Mouse (Mus musculus) thymus, adult 2 months (tissue): ENCODE measurements at regions not wholly inside any gene's neighbourhood (a gene's known extent, or its start where the extent isn't known, plus 50 kb on each side); places are given as distances from the start of the nearest gene placed in this dataset.

Experiments used
- DNase-seq: peaks from one replicate; pipeline ENCODE4 v3.0.0; 2021
- H3K27ac ChIP-seq: fragments of 200-500 bp; 2 replicates; pipeline ENCODE4 v1.5.1; 2012; ENCODE audit warnings: low read length, control low read depth; ENCODE audit not compliant: control insufficient read depth, insufficient read depth
- H3K27me3 ChIP-seq: fragments of 200-500 bp; 2 replicates; pipeline ENCODE4 v1.6.1; 2012; ENCODE audit warnings: mild to moderate bottlenecking, low read length, moderate library complexity, mixed read lengths; ENCODE audit not compliant: control insufficient read depth, insufficient read depth
- H3K36me3 ChIP-seq: fragments of 200-500 bp; 2 replicates; pipeline ENCODE4 v1.6.1; 2012; ENCODE audit warnings: mild to moderate bottlenecking, low read length, moderate library complexity; ENCODE audit not compliant: control insufficient read depth, insufficient read depth
- H3K4me1 ChIP-seq: fragments of 200-500 bp; replicated peaks from 2 replicates; pipeline ENCODE4 v1.6.1; 2012; ENCODE audit warnings: low read length; ENCODE audit not compliant: control insufficient read depth, insufficient read depth
- H3K4me3 ChIP-seq: fragments of 200-500 bp; 2 replicates; pipeline ENCODE4 v1.5.1; 2012; ENCODE audit warnings: mild to moderate bottlenecking, low read length, control low read depth, moderate library complexity; ENCODE audit not compliant: control insufficient read depth, insufficient read depth
- CTCF ChIP-seq: fragments of 200-500 bp; IDR thresholded peaks from 2 replicates; pipeline ENCODE4 v1.5.1; 2012; ENCODE audit warnings: mild to moderate bottlenecking, control low read depth, low read length, moderate library complexity, borderline replicate concordance; ENCODE audit not compliant: control insufficient read depth, poor library complexity, insufficient read depth; ENCODE audit errors: extremely low read depth
- POLR2A ChIP-seq: fragments of 200-500 bp; IDR thresholded peaks from 2 replicates; pipeline ENCODE4 v1.6.1; 2012; ENCODE audit warnings: mild to moderate bottlenecking, low read length, control low read depth, moderate library complexity; ENCODE audit not compliant: control insufficient read depth, poor library complexity, insufficient read depth; ENCODE audit errors: extremely low read depth
- WGBS: fragments of 180-500 bp; shearing (Covaris S2); methylation state at CpG from one replicate; pipeline ENCODE4 v1.1.7; 2018; 5-methylcytosine and 5-hydroxymethylcytosine counted together

- WGBS: 51% methylated on average over 12 of the region's 12 CpGs
- no peak for DNase-seq
- no peaks in the 10 kb centered on the region for H3K36me3 ChIP-seq
- no peak overlapping the region for H3K27ac ChIP-seq
- H3K27me3 ChIP-seq: no peaks in the 10 kb centered on the region
- peaks cover 3% of the 10 kb centered on the region; the same call in 1 of the 2 replicates for H3K4me1 ChIP-seq
- H3K4me3 ChIP-seq: no peak overlapping the region
- TF ChIP-seq POLR2A (no peak), CTCF (no peak)
These were observed 115.9 kb upstream of the 9330182O14Rik start for GRCm38 (mm10) chr15:40018047-40018791.

- no peak for DNase-seq
- no peaks in the 10 kb centered on the region for H3K36me3 ChIP-seq
- no peaks in the 10 kb centered on the region for H3K27me3 ChIP-seq
- TF ChIP-seq CTCF (no peak), POLR2A (no peak)
- H3K4me1 ChIP-seq: peaks cover 3% of the 10 kb centered on the region; the same call in 1 of the 2 replicates
- 91% methylated on average over 8 of the region's 8 CpGs for WGBS
- no peak overlapping the region for H3K27ac ChIP-seq
- no peak overlapping the region for H3K4me3 ChIP-seq
These were observed 115.4 kb upstream of the 9330182O14Rik start for GRCm38 (mm10) chr15:40018792-40019151.

GRCm38 (mm10) chr15:40019226-40019625, 114.9 kb upstream of the 9330182O14Rik start:
- H3K27me3 ChIP-seq: no peaks in the 10 kb centered on the region
- TF ChIP-seq POLR2A (no peak), CTCF (no peak)
- no peak for DNase-seq
- peaks cover 3% of the 10 kb centered on the region; the same call in 1 of the 2 replicates for H3K4me1 ChIP-seq
- H3K27ac ChIP-seq: no peak overlapping the region
- WGBS: 95% methylated on average over 8 of the region's 8 CpGs
- H3K36me3 ChIP-seq: no peaks in the 10 kb centered on the region
- H3K4me3 ChIP-seq: no peak overlapping the region

GRCm38 (mm10) chr15:40020097-40020496, 114.1 kb upstream of the 9330182O14Rik start:
- Histone ChIP-seq H3K27ac (no peak overlapping the region), H3K27me3 (no peaks in the 10 kb centered on the region), H3K36me3 (no peaks in the 10 kb centered on the region), H3K4me3 (no peak overlapping the region), H3K4me1 (peaks cover 3% of the 10 kb centered on the region; the same call in 1 of the 2 replicates)
- TF ChIP-seq CTCF (no peak), POLR2A (no peak)
- no peak for DNase-seq

GRCm38 (mm10) chr15:40020646-40021045, 113.5 kb upstream of the 9330182O14Rik start:
- TF ChIP-seq CTCF (no peak), POLR2A (no peak)
- DNase-seq: no peak
- Histone ChIP-seq H3K27ac (no peak overlapping the region), H3K4me3 (no peak overlapping the region), H3K36me3 (no peaks in the 10 kb centered on the region), H3K27me3 (no peaks in the 10 kb centered on the region), H3K4me1 (peaks cover 3% of the 10 kb centered on the region; the same call in 1 of the 2 replicates)
- WGBS: 20% methylated on average over 3 of the region's 3 CpGs

GRCm38 (mm10) chr15:40023195-40023594, 111.0 kb upstream of the 9330182O14Rik start:
- no peak for TF ChIP-seq POLR2A
- TF ChIP-seq CTCF: no peak
- 99% methylated on average over 3 of the region's 3 CpGs for WGBS
- H3K4me1 ChIP-seq: peaks cover under 1% of the 10 kb centered on the region; the same call in 1 of the 2 replicates
- H3K27me3 ChIP-seq: no peaks in the 10 kb centered on the region
- H3K4me3 ChIP-seq: no peak overlapping the region
- DNase-seq: no peak
- no peak overlapping the region for H3K27ac ChIP-seq
- H3K36me3 ChIP-seq: no peaks in the 10 kb centered on the region

GRCm38 (mm10) chr15:40032088-40032487, 102.1 kb upstream of the 9330182O14Rik start:
- no peak for DNase-seq
- Histone ChIP-seq H3K27ac (no peak overlapping the region), H3K36me3 (no peaks in the 10 kb centered on the region), H3K4me3 (no peak overlapping the region), H3K4me1 (no peaks in the 10 kb centered on the region), H3K27me3 (no peaks in the 10 kb centered on the region)
- TF ChIP-seq POLR2A: no peak
- no peak for TF ChIP-seq CTCF
